Mouse (Mus musculus): Measurements from ENCODE around the gene Cd59a.
"Not testable (repeated sequence)": the region's sequence is repeated elsewhere in the genome, so short reads cannot be mapped to it uniquely, and the experiment has no call there.

Cd59a gene

DNA sequence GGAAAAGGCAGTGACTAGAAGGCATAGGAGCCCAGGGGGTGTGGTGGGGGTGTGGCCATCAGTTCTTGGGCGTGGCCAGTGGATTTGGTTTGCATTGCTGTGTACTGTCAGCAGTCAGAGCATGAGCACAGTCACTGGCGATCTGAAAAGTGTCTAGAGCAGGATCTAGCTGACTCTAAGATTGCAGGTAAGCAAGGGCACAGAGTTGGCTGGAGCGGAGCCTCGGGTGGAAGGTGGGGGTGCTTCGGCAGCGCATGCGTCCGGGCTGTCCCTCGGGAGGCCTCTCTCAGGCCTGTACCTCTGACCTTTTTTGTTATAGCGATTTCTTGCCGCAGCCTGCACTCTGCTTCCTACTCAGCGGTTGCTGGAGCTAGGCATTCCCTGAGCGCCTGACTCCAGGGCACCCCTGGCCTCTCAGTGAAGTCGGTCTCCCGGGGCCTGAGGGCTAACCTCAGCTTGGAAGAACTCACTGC lies at the start of gene Cd59a:
Gene Cd59a, plus strand, starts transcription at position 61 of the 473 bp plus-strand sequence.
- peak; percentile 64 for DNase-seq

DNA sequence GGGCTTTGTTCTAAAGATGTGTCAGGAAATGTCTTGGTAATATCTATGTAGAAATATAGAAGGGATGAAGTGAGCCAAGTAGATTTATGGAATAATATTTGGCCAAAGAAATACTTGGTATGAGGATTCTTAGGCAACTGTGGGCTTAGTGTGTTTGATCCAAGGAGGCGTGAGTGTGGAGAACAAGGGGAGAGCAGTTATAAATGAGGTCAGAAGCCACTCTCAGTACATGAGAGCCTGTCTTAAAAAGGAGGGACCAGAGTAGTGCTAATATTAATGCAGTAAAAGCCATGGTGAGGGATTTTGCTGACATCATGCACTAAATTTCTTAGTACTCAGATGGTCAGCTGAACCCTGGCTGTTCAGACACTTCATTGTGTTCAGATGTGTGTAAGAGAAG lies 37.2 kb upstream of the Cd59a start:
- no peak for DNase-seq

DNA sequence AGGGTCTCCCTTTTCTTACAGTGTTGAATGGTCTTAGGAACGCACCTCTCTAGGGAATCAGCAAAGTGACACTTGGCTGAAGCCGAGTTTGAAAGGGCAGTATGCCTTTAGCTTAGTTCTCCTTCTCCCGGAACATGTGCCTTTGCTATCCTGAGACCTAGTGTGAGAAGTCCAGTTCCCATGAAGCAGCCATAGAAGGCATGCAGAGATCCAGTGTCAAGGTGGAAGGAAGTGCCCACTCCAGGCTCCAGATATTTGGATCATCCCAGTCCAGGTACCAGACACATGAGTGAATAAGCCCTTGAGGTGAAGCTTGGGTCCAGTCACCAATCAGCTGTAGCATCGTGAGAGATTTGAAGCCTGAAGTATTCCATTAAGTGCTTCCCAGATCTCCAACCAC lies 36.6 kb upstream of the Cd59a start:
- DNase-seq: no peak

DNA sequence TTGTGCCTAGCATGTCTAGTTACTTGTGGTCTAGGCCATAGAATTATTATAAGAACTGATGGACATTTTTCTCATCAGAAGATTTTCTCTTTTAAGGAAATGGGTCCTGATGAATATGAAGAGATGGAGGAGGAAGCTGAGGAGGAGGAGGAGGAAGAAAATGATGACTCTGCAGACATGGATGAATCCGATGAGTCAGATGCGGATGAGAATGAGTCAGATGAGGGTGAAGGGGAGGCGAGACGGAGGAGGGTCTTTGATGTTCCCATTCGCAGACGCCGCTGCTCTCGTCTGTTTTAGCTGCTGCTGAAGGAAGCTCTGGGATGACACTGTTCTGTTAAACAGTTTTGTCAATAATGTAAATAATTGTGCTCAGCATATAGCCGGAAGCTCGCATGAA lies 35.8 kb upstream of the Cd59a start:
- no peak for DNase-seq

DNA sequence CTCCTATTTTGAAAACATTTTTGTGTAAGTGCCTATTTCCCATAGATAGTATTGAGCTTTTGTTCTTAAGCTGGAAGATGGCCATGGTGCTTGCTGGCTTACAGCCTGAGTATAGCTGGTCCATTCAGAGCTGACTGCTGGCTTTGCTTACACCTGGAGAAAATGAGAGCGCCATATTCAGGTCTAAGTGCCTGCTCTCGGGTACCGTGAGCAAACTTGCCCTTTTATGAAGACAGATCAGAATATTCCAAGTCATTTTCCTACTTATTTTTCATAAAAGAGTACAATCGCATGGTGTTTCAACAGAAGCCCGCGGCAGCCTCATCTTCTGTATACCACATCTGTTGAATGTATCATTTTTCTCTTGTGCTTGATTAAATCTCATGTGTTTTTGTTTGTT lies 34.6 kb upstream of the Cd59a start:
- no peak for DNase-seq

DNA sequence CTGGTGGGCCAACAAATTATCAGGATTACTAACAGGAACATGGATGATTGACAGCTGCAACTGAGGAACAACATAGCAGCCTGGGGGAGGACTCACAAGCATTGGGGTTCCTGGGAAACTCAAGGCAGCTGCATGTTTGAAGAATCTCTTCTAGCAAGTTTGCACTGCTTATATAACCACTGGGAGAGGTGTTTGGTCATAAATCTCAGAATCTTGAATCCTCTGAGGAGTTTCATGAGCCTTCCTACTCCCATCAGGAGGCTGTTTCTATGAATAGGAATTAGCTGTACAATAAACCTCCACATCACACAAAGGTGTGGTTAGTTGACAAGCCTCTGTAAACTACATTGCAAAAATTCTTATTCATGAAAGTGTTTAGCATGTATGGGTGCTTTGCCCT lies 32.9 kb upstream of the Cd59a start:
- DNase-seq: no peak

DNA sequence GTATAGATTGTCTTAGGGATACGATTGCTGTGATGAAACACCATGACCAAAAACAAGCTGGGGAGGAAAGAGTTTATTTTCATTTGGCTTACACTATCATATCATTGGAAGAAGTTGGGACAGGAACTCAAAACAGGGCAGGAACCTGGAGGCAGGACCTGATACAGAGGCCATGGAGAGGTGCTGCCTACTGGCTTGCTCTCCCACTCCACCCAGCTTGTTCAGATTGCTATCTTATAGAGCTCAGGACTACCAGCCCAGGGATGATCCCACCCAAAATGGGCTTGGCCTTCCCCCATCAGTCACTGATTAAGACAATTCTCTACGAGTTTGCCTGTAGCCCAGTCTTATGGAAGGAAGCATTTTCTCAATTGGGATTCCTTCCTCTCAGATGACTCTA lies 31.4 kb upstream of the Cd59a start:
- DNase-seq: no peak

DNA sequence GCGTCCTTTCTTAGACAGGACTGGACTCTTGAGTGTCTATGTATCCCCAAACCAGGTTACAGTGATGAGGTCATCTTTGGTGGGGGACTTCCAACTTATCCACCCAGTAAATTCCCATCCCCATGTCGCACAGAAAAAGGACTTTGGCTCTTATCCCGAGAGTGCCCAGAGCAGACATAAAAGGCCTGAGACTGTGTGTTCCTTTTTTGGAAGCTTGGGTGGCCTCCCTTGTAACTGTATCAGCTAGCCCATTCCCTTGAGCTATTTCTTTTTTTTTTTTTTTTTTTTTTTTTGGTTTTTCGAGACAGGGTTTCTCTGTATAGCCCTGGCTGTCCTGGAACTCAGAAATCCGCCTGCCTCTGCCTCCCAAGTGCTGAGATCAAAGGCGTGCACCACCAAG lies 30.1 kb upstream of the Cd59a start, which contains the start of gene Gm10912:
Gene Gm10912, plus strand, starts transcription at position 301 of the 400 bp plus-strand sequence.
- not testable (repeated sequence) for DNase-seq

DNA sequence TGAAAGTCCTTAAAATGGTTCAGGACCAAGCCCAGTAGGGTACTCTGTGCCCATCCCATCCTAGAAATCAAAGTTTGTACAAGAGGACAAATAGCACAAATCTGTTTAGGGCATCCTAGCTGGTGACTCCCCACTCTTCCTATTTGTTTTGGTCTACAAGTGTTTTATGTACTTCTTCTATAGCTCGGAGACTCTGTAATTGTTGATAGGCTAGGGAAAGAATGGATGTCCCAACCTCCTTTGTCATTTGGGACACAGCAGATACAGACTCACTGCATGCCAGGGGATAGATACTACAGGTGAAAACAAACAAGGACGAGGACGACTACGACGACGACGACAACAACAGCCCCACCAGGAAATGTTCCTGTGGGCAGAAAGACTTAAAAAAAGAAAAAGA lies 27.2 kb upstream of the Cd59a start, which contains the start of gene Gm10799:
Gene Gm10799, minus strand, starts transcription at position 101 of the 400 bp plus-strand sequence.
- DNase-seq: not testable (repeated sequence)

DNA sequence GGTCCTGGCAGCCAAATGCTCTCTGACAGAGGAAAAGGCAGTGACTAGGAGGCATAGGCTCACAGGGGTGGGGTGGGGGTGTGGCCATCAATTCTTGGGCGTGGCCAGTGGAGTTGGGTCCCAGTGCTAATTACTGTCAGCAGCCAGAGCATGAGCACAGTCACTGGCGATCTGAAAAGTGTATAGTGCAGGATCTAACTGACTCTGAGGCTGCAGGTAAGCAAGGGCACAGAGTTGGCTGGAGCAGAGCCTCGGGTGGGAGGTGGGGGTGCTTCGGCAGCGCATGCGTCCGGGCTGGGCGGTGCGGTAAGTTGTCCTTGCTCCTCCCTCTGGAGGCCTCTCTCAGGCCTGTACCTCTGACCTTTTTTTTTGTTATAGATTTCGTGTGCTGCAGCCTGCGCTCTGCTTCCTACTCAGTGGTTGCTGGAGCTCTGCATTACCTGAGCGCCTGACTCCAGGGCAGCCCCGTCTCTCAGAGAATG lies 25.9 kb upstream of the Cd59a start, which contains the start of gene Cd59b:
Gene Cd59b, plus strand, starts transcription at position 146 of the 482 bp plus-strand sequence.
- DNase-seq: peak; percentile 59

DNA sequence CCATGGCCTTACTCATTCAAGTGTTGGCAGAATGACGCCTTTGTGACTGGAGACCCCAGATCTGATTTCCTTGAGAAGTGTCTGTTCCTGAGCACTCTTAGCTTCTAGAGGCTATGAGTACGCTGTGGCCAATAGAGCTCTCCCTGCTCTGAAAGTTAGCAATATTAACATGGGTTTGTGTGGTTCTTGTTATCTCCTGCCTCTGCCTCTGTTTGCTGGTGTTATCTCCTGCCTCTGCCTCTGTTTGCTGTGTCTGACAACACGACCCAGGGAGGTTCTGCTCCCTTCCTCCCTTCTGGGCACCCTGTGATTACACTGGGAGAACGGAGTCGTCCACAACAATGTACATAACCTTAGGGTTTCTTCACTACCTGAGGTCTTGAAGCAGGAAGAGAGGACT lies 17.3 kb upstream of the Cd59a start:
- DNase-seq: not testable (repeated sequence)

DNA sequence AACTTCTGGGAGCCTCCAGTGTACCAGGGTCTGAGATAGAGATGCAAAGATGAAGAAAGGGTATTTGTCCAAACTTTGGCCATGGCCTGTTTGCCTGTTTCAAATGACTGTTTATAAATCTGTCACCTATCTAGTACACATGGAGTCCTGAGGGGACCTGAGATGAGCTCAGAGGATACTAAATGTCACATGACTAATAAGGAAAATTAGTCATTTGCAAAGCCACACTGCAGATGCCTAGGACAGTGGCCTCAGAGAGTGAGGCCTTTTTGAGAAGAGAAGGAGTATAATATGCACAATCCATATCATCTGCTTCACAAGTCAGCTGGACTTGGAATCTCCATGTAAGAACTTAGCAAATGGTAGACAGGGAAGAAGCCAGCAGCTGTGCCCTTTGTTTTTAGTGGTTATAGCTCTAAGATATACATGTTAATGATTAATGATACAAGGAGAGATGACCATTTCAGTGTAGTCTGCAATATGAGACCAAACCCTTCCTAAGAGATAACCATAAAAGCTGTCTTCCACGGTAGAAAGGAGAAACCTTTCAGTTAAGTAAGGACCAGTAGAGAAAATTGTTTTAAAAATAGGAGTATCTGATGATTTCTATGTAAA lies 14.1 kb upstream of the Cd59a start:
- not testable (repeated sequence) for DNase-seq

DNA sequence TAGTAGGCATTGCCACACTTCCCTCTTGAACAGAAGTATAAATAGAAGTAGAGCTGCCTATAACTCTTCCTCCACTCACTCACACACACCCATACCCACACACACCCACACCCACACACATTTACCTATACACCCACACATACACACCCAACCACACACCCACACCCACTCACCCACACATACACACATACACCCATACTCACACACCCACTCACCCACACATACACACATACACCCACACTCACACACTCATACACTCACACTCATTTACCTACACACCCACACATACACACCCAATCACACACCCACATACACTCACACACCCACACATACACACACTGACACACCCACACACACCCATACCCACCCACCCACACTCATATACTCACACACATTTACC lies 13.1 kb upstream of the Cd59a start:
- DNase-seq: no peak

DNA sequence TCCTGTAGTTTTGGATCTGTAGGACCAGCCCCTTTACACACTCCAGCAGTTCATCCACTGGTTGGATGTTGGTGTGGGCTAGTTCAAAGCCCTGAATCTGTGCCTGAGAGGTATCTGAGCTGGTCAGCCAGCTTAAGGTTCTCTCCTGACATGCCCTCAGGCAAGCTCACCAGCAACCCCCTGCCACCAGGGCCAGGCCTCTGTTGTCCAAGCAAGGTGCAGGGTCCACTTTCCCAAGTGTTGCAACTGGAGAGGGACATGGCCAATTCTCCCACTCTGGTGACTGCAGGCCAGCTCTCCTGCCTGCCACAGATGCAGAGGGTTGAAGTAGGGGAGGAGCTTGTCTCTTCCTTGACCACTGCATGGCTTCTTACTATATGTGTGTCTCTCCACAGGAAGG lies 11.6 kb upstream of the Cd59a start:
- not testable (repeated sequence) for DNase-seq

DNA sequence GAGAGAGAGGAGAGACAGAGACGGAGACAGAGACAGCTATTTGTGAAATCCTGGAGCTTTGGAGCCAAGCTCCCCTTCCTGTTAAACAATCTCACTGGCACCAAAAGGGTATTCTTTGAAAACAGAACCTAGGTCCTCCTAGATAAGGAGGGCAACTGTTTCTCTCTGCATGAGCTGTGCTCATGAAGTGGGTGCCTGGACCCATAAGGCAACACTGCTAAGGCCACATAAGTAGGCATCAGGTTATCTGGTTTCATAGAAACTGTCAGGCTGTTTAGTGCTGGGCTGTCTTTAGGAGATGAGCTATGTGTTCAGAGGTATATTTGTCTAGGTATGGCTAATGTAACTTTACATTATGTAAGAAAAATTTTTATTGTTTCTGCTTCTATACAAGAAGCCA lies 8.0 kb upstream of the Cd59a start:
- not testable (repeated sequence) for DNase-seq

DNA sequence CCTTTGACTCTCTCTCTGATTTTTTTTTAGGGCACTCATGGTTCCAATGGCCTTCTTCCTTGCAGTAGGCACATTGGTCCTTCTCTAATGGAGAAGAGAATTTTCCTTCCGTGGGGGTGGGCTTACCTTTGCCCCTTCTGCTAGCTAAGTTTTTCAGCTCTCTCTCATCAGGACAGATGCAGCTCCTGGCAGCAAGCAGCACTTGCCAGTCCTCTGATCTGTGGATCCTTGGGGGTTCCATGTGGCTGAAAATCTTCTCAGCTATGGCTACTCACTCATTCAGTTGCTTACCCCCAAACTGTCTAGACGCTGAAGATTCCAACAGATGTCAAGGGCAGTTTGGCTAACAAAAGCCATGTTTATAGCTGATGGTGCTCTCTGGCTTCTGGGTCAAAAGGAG lies 2.3 kb upstream of the Cd59a start:
- DNase-seq: no peak

DNA sequence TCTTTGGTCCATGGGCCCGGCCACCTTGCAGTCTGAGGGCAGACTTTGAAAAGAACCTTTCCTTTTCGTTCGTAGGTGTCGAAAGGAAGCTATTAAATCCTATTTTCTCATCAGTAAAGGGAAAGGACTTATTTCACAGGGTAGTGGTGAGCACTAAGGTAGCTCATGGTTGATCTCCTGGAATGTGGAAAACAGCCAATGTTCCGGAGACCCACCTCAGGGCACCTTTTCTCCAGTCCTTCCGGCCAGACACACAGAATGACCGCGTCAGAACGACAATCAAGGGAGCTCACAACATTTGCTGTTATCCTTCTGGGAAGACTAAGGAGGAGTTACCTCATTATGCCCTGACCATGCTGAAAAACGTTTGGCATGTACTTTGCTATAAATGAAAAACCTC lies 655 bp downstream of the Cd59a start:
- DNase-seq: no peak

DNA sequence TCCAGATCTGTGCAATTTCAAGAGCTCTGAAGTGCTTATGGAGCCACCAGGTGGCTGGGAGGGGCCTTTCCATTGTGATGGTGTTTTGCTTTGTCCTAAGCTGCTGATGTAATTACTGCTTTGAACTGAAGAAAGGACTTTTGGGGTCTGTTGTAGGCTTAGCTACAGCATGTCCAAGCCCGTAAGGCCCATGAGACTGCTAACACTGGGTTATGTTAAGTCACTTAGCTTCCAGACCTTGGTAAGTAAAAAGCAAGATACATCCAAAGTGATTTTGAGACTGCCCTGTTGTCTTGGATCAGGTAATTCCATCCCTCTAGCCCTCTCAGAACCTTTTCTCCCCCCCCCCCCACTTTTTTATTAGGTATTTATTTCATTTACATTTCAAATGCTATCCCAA lies 1.2 kb downstream of the Cd59a start:
- DNase-seq: not testable (repeated sequence)

DNA sequence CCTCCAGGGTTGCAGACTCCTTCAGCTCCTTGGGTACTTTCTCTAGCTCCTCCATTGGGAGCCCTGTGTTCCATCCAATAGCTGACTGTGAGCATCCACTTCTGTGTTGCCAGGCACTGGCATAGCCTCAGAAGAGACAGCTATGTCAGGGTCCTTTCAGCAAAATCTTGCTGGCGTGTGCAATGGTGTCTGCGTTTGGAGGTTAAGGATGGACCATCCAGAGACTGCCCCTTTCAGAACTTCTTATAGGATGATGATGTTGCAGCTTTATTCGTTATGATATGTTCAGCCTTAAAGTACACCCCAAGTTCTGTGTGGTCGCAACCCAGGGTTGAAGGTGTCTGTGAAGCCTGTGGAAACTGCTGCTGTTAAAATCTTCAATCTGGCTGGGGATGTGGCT lies 1.8 kb downstream of the Cd59a start:
- not testable (repeated sequence) for DNase-seq

DNA sequence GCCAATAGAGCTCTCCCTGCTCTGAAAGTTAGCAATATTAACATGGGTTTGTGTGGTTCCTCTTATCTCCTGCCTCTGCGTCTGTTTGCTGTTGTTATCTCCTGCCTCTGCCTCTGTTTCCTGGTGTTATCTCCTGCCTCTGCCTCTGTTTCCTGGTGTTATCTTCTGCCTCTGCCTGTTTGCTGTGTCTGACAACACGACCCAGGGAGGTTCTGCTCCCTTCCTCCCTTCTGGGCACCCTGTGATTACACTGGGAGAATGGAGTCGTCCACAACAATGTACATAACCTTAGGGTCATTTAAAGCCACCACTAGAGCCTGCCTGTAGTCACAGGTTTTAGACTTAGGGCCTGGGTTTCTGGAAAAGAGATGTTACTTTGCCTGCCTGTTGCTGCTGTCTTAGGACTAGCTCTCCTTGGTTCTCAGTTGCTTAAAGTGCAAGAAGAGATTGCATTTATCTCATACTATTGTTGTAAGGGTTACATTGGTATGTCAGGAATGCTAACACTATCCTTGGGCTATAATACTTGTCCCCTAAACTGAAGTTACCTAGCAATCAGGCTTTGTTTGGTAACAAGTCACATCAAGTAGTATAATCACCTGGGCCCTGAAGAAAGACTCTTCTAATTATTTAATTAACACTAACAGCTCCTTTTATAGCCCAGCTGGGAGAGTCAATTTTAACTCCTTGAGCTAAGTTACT lies 3.1 kb downstream of the Cd59a start:
- no peak for DNase-seq

DNA sequence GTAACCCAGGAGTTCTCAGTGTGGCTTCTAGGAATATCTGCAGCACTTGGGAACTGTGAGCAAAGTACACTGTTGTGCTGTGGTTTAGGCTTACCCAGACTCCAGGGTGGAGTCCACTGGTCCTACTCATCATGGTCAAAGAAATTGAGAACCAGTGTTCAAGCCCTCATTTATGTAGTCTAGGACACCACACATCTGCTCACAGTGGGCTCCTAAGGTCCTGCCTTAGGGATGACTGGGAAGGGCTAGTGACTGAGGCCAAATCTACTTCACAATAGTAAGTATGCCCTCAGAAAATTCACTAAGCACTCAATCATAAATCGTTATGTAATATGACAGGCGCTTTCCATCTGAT lies 3.6 kb downstream of the Cd59a start:
- no peak for DNase-seq

DNA sequence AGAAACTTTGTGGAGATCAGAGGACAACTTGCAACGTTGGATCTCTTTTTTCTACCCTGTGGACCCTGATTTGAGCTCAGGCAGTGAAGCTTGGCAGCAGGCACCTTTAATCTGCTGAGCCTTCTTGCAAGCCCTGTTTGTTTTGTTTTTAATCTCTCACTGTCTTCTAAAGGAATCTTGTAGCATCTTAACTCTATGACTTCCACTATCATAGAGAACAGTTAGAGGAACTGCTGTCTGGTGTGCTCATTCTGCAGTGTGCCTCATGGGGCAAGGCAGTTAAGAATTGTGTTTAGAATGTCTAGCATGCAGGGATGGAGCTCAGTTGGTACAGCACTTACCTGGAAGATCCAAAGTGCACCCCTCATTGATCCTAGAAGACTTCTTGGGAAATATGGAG lies 4.3 kb downstream of the Cd59a start:
- no peak for DNase-seq

DNA sequence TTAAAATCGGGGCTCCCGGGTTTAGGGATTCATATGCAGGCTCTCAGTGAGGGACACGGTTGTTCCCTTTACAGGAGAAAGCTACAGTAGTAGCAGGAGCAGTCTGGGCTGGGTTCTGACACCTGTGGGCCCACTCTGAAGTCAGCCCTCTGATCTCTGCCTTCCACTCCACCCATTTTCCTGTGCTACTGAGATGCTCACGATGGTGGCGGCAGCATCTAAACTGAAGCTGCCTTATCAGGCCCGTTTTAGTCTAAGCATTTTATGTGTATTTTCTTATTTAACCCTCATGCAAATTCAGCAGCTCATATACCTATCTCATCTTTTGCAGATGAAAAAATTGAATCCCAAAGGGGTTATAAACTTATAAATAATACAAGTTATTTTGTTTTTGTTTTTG lies 9.2 kb downstream of the Cd59a start:
- DNase-seq: no peak

DNA sequence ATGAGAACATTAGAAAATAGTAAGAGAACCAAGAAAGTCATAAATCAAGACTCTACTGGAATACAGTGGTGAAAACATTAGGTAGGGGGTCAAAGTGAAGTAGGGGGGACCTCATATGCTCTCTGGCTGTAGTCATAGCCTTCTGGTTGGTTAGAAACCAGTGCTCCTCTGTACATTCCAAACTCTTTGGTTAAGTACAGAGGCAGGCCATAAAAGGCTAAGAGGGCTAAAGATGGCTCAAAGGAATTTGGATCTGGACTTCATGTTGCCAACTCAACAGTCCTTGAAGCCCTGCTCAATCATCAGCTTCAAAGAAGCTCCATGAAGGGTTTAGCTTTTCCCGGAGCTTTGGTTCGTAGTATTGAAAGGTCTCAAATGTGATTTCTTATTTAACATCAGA lies 13.4 kb downstream of the Cd59a start:
- not testable (repeated sequence) for DNase-seq
